18 mouse cellular contexts compared by ENCODE assay signal in genomic region chr11:79460756-79461450, GRCm38 (mm10). TPM values are rescaled to one million over a fixed set of nuclear protein-coding genes. Genes with fewer than 3 reads are reported as not detected.
DNase-seq lines count a peak whose midpoint lies in the region; ATAC-seq and TF ChIP-seq lines count a peak whose summit lies in the region.
"Had no signal": no experiment of that assay in that cellular context is flagged by ENCODE, and none has a peak within 500 bp of the region (broad histone marks: within the 10 kb centered on the region; RNA-seq: fewer than 3 reads in every experiment).

No protein-coding gene starts in this region.

- peak; percentile 98 for ATAC-seq in inflammation-experienced regulatory T-cells, adult 6 months
- ATAC-seq: forebrain, embryonic 14.5 days had no signal

- intact Hi-C loops in left cerebral cortex, postnatal 4 days (cut with DNase I) = loop anchor here (10.0 kb wide), 1 partner anchor 114 kb away; no protein-coding TSS in a partner anchor

- no peak overlapping the region for H3K4me3 ChIP-seq in layer of hippocampus, adult 2 months
- H3K4me3 ChIP-seq: gastrocnemius, adult 2 months; heart, adult 2 months; limb, embryonic 15.5 days had no signal

- no peak for TF ChIP-seq CTCF in layer of hippocampus, adult 2 months (conservative IDR thresholded peaks at IDR 0.05)

- DNase-seq in layer of hippocampus, adult 2 months (ENCODE audit: low spot score in 2 of 2) = no peak
- no peak for DNase-seq in layer of hippocampus, postnatal 25 days (ENCODE audit: extremely low spot score in 1 of 2, low spot score in 1 of 2)
- DNase-seq in CD8-positive naive resting alpha-beta T cell, adult 2 months (ENCODE audit: low read depth in 2 of 2, low spot score in 2 of 2) = peak; percentile 31 to 47
- DNase-seq in thymus, postnatal 10 days (ENCODE audit: low spot score in 2 of 2) = peak; percentile 36 to 60
- no peak for DNase-seq in heart, postnatal 4 days
- no peak for DNase-seq in left cerebral cortex, postnatal 4 days
- no peak for DNase-seq in kidney, adult 9 months
- DNase-seq: cerebellum, adult 2 months; gastrocnemius, adult 2 months; heart, adult 2 months; kidney, adult 18-20 months; kidney, postnatal 25 days; lung, adult 18-20 months had no signal

- H3K27ac ChIP-seq in layer of hippocampus, adult 2 months = peak overlapping the region; percentile 84
- H3K27ac ChIP-seq: gastrocnemius, adult 2 months; heart, adult 2 months; hindbrain, embryonic 14.5 days; limb, embryonic 15.5 days; stomach, postnatal 0 days had no signal

RNA-seq across cellular contexts. Expression of gene Omg, which starts 43.0 kb away (rescaled TPM):
- total RNA-seq in layer of hippocampus, adult 2 months (2021) = 10 to 100 TPM; 86.0 to 89.5 TPM
- total RNA-seq in layer of hippocampus, postnatal 25 days (2021) = 100 to 1,000 TPM in 1 of 2 experiments, 10 to 100 TPM in 1; 95.9 to 101 TPM
- polyA plus RNA-seq in inflammation-experienced regulatory T-cells, adult 6 months (2017; shearing (Covaris generic)) = under 1 TPM; 0.20 to 0.75 (median 0.31) TPM
- not detected for total RNA-seq in heart, postnatal 4 days (2021)
- total RNA-seq in left cerebral cortex, postnatal 4 days (2021) = 10 to 100 TPM; 22.2 to 26.0 TPM
- total RNA-seq: gastrocnemius, adult 2 months; heart, adult 2 months had no signal

Comparison
In these comparisons a context has a peak if more than half of its experiments do, and no peak if none do; other contexts are left out.
1. DNase-seq: peak in CD8-positive naive resting alpha-beta T cell, adult 2 months (2 of 2) and thymus, postnatal 10 days (2 of 2); none in layer of hippocampus, adult 2 months (0 of 2), layer of hippocampus, postnatal 25 days (0 of 2), heart, postnatal 4 days (single experiment), left cerebral cortex, postnatal 4 days (single experiment) and kidney, adult 9 months (single experiment).
2. RNA of gene Omg, which starts 43.0 kb away (total RNA-seq): 95.9 to 101 TPM in layer of hippocampus, postnatal 25 days, 86.0 to 89.5 TPM in layer of hippocampus, adult 2 months and 22.2 to 26.0 TPM in left cerebral cortex, postnatal 4 days; not detected in heart, postnatal 4 days; every median in the first group is over 10 times any median in the second.